Mouse (Mus musculus) hindbrain, embryonic 14.5 days (tissue): ENCODE results near the gene Clec2e. TPM values are rescaled to one million over a fixed set of nuclear protein-coding genes. Genes with fewer than 3 reads are reported as not detected.
"Not testable (repeated sequence)": the region's sequence is repeated elsewhere in the genome, so short reads cannot be mapped to it uniquely, and the experiment has no call there.

Source experiments
- ATAC-seq: fragments of 200-750 bp; cut with Nextera tagmentation; 2 replicates; pipeline ENCODE4 v1.8.0; 2017; ENCODE audit warnings: moderate number of reproducible peaks, mild to moderate bottlenecking, moderate TSS enrichment, moderate library complexity; ENCODE audit not compliant: low FRiP score
- DNase-seq: peaks from one replicate; pipeline ENCODE4 v3.0.0-alpha.2; 2015; ENCODE audit warnings: low spot score
- H3K27ac ChIP-seq: fragments of 300-500 bp; sonication (generic); 2 replicates; pipeline ENCODE4 v1.5.1; 2014; ENCODE audit warnings: mild to moderate bottlenecking, moderate library complexity
- H3K27me3 ChIP-seq: fragments of 300-500 bp; sonication (generic); 2 replicates; pipeline ENCODE4 v1.6.1; 2014; ENCODE audit warnings: mild to moderate bottlenecking, low read length, mixed read lengths; ENCODE audit not compliant: control insufficient read depth, insufficient read depth
- H3K36me3 ChIP-seq: fragments of 300-500 bp; sonication (generic); replicated peaks from 2 replicates; pipeline ENCODE4 v1.6.1; 2014; ENCODE audit not compliant: control insufficient read depth, insufficient read depth
- H3K4me1 ChIP-seq: fragments of 300-500 bp; sonication (generic); replicated peaks from 2 replicates; pipeline ENCODE4 v1.6.1; 2014; ENCODE audit warnings: antibody characterized with exemption, low read length, mixed read lengths; ENCODE audit not compliant: control insufficient read depth, insufficient read depth
- H3K4me2 ChIP-seq: fragments of 300-500 bp; sonication (generic); replicated peaks from 2 replicates; pipeline ENCODE4 v1.6.1; 2014; ENCODE audit warnings: mild to moderate bottlenecking, moderate library complexity
- H3K4me3 ChIP-seq: fragments of 300-500 bp; sonication (generic); replicated peaks from 2 replicates; pipeline ENCODE4 v1.5.1; 2014; ENCODE audit warnings: mild to moderate bottlenecking, low read length
- H3K9ac ChIP-seq: fragments of 300-500 bp; sonication (generic); 2 replicates; pipeline ENCODE4 v1.6.1; 2014
- H3K9me3 ChIP-seq: fragments of 300-500 bp; sonication (generic); 2 replicates; pipeline ENCODE4 v1.6.1; 2016; ENCODE audit warnings: low read length; ENCODE audit not compliant: control insufficient read depth
- WGBS: fragments of 180-500 bp; shearing (Covaris S2); extraction: QIAGEN DNeasy Blood & Tissue Kit; methylation state at CpG from one replicate; pipeline ENCODE4 v1.1.7; 2014; 5-methylcytosine and 5-hydroxymethylcytosine counted together
- polyA plus RNA-seq: library from polyadenylated mRNA; unstranded; fragments of >200 nt; fragmentation: Nextera tagmentation; extraction: Ambion mirVana; gene quantifications from 2 replicates; pipeline ENCODE4 v1.2.1, GENCODE M21; 2014

Gene Clec2e
- polyA plus RNA-seq, 1 experiment from 2014 or later, result not detected

- WGBS, result 81% methylated on average over 1 of the region's 1 CpGs
- Histone ChIP-seq H3K27me3 (no peaks in the 10 kb centered on the region), H3K4me1 (no peaks in the 10 kb centered on the region), H3K9me3 (no peaks in the 10 kb centered on the region), H3K36me3 (no peaks in the 10 kb centered on the region), H3K4me2 (no peak overlapping the region), H3K27ac (no peak overlapping the region), H3K9ac (no peak overlapping the region), H3K4me3 (no peak overlapping the region)
- no peak for DNase-seq
- ATAC-seq, result no peak
Observed at GRCm38 (mm10) chr6:129112526-129112925, 11.8 kb upstream of the Clec2e start.

GRCm38 (mm10) chr6:129107916-129108315 is 7.2 kb upstream of the Clec2e start:
- no peak overlapping the region for H3K4me2 ChIP-seq
- H3K9ac ChIP-seq, result no peak overlapping the region
- DNase-seq, result no peak
- no peak overlapping the region for H3K4me3 ChIP-seq
- ATAC-seq, result no peak
- no peaks in the 10 kb centered on the region for H3K4me1 ChIP-seq
- no peaks in the 10 kb centered on the region for H3K36me3 ChIP-seq
- no peaks in the 10 kb centered on the region for H3K9me3 ChIP-seq
- no peaks in the 10 kb centered on the region for H3K27me3 ChIP-seq
- no peak overlapping the region for H3K27ac ChIP-seq

GRCm38 (mm10) chr6:129102858-129103555 is 2.3 kb upstream of the Clec2e start:
- DNase-seq (no peak), ATAC-seq (no peak)
- Histone ChIP-seq H3K4me3 (no peak overlapping the region), H3K4me1 (no peaks in the 10 kb centered on the region), H3K27me3 (no peaks in the 10 kb centered on the region), H3K9ac (no peak overlapping the region), H3K27ac (no peak overlapping the region), H3K36me3 (no peaks in the 10 kb centered on the region), H3K4me2 (no peak overlapping the region), H3K9me3 (no peaks in the 10 kb centered on the region)
- WGBS, result 87% methylated on average over 4 of the region's 4 CpGs

GRCm38 (mm10) chr6:129101604-129102003 is 891 bp upstream of the Clec2e start:
- no peak for ATAC-seq

GRCm38 (mm10) chr6:129097929-129098328 is 2.8 kb downstream of the Clec2e start:
- no peak for ATAC-seq
- Histone ChIP-seq H3K4me3 (no peak overlapping the region), H3K9me3 (no peaks in the 10 kb centered on the region), H3K4me1 (no peaks in the 10 kb centered on the region), H3K4me2 (no peak overlapping the region), H3K27ac (no peak overlapping the region), H3K27me3 (no peaks in the 10 kb centered on the region), H3K9ac (no peak overlapping the region), H3K36me3 (no peaks in the 10 kb centered on the region)
- WGBS, result 63% methylated on average over 1 of the region's 1 CpGs
- no peak for DNase-seq

More at GRCm38 (mm10) chr6:129101604-129102003, 891 bp upstream of the Clec2e start:
- H3K4me3 ChIP-seq, result no peak overlapping the region
- no peak overlapping the region for H3K27ac ChIP-seq
- H3K4me1 ChIP-seq, result no peaks in the 10 kb centered on the region
- H3K27me3 ChIP-seq, result no peaks in the 10 kb centered on the region
- H3K9ac ChIP-seq, result no peak overlapping the region
- no peaks in the 10 kb centered on the region for H3K9me3 ChIP-seq
- no peak for DNase-seq
- WGBS, result 89% methylated on average over 1 of the region's 1 CpGs
- no peak overlapping the region for H3K4me2 ChIP-seq
- H3K36me3 ChIP-seq, result no peaks in the 10 kb centered on the region

- Histone ChIP-seq H3K4me1 (no peaks in the 10 kb centered on the region), H3K4me3 (no peak overlapping the region), H3K4me2 (no peak overlapping the region), H3K36me3 (no peaks in the 10 kb centered on the region), H3K9me3 (no peaks in the 10 kb centered on the region), H3K27ac (no peak overlapping the region), H3K9ac (no peak overlapping the region), H3K27me3 (no peaks in the 10 kb centered on the region)
- peak; percentile 32 for DNase-seq
- no peak for ATAC-seq
Observed at GRCm38 (mm10) chr6:129095166-129095565, 5.5 kb downstream of the Clec2e start.

GRCm38 (mm10) chr6:129088596-129088995 is 12.1 kb downstream of the Clec2e start:
- DNase-seq, H3K4me3 ChIP-seq, H3K9ac ChIP-seq, H3K9me3 ChIP-seq, H3K36me3 ChIP-seq, ATAC-seq, H3K27me3 ChIP-seq, H3K4me2 ChIP-seq, H3K4me1 ChIP-seq, H3K27ac ChIP-seq: not testable (repeated sequence)
- 96% methylated on average over 8 of the region's 8 CpGs for WGBS

- Histone ChIP-seq H3K4me2 (no peak overlapping the region), H3K9me3 (no peaks in the 10 kb centered on the region), H3K4me1 (no peaks in the 10 kb centered on the region), H3K9ac (no peak overlapping the region), H3K27me3 (no peaks in the 10 kb centered on the region), H3K36me3 (no peaks in the 10 kb centered on the region), H3K4me3 (no peak overlapping the region), H3K27ac (no peak overlapping the region)
- DNase-seq (no peak), ATAC-seq (no peak)
- 86% methylated on average over 1 of the region's 1 CpGs for WGBS
Observed at GRCm38 (mm10) chr6:129088161-129088560, 12.6 kb downstream of the Clec2e start.

GRCm38 (mm10) chr6:129086031-129086430 is 14.7 kb downstream of the Clec2e start:
- WGBS, result 81% methylated on average over 2 of the region's 2 CpGs
- H3K4me3 ChIP-seq, H3K4me2 ChIP-seq, H3K4me1 ChIP-seq, H3K27me3 ChIP-seq, ATAC-seq, H3K9me3 ChIP-seq, DNase-seq, H3K9ac ChIP-seq, H3K27ac ChIP-seq, H3K36me3 ChIP-seq: not testable (repeated sequence)

- DNase-seq (no peak), ATAC-seq (no peak)
- Histone ChIP-seq H3K9ac (no peak overlapping the region), H3K4me3 (no peak overlapping the region), H3K4me2 (no peak overlapping the region), H3K36me3 (no peaks in the 10 kb centered on the region), H3K9me3 (no peaks in the 10 kb centered on the region), H3K27ac (no peak overlapping the region), H3K4me1 (no peaks in the 10 kb centered on the region), H3K27me3 (no peaks in the 10 kb centered on the region)
- 73% methylated on average over 6 of the region's 6 CpGs for WGBS
Observed at GRCm38 (mm10) chr6:129085098-129085497, 15.6 kb downstream of the Clec2e start.
